Mouse (Mus musculus): ENCODE data around the gene Fbxl17. TPM values are rescaled to one million over a fixed set of nuclear protein-coding genes. Genes with fewer than 3 reads are reported as not detected.

Fbxl17 gene
- polyA plus RNA-seq, 1 experiment from 2014 or later, result 3.3 TPM

GRCm38 (mm10) chr17:63108035-63108434, 391.8 kb downstream of the Fbxl17 start:
- TF ChIP-seq CTCF (IDR thresholded peaks at IDR 0.05; ENCODE audit: low read depth), result no peak

DNA sequence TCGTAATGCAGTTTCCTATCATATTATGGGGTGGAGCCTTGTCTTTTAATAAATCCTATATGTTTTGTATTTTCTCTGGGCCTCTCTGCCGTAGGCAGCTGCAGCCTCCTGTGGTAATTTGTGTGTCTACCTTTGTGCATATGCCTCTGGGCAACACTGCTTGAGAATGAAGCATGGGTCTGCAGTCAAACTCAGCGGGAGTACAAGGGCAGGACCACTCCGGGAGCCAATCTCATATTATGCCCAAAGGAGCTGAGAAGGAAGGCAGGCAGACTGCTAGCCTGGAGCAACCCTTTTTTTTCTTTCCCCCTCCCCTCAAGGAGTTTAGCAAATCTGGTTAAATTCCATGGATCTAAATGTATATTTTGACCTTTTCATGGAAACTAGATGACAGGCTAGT, 392.3 kb downstream of the Fbxl17 start:
- H3K9me3 ChIP-seq (ENCODE audit: low read length), result no peaks in the 10 kb centered on the region
- DNase-seq (no peak), ATAC-seq (no peak)
- no peaks in the 10 kb centered on the region for H3K27me3 ChIP-seq (ENCODE audit: insufficient read depth, low read length)
- no peak overlapping the region for H3K27ac ChIP-seq (ENCODE audit: low read depth)
- no peak overlapping the region for H3K4me2 ChIP-seq (ENCODE audit: low read depth, low read length)
- no peak for TF ChIP-seq CTCF (IDR thresholded peaks at IDR 0.05; ENCODE audit: low read depth)
- H3K9ac ChIP-seq (replicated peaks), result no peak overlapping the region
- 85% methylated on average over 4 of the region's 4 CpGs for WGBS (ENCODE audit: insufficient replicate concordance)
- no peaks in the 10 kb centered on the region; the same call in 1 of the 2 replicates for H3K4me1 ChIP-seq (ENCODE audit: insufficient read depth)
- no peak overlapping the region for H3K4me3 ChIP-seq (ENCODE audit: low read depth, low read length)
- no peaks in the 10 kb centered on the region for H3K36me3 ChIP-seq (replicated peaks; ENCODE audit: insufficient read depth, low read length)

More at GRCm38 (mm10) chr17:63108035-63108434, 391.8 kb downstream of the Fbxl17 start:
- H3K4me2 ChIP-seq (ENCODE audit: low read depth, low read length), result no peak overlapping the region
- DNase-seq (no peak), ATAC-seq (no peak)
- H3K9ac ChIP-seq (replicated peaks), result no peak overlapping the region
- 88% methylated on average over 5 of the region's 5 CpGs for WGBS (ENCODE audit: insufficient replicate concordance)
- H3K9me3 ChIP-seq (ENCODE audit: low read length), result no peaks in the 10 kb centered on the region
- no peaks in the 10 kb centered on the region; the same call in 1 of the 2 replicates for H3K4me1 ChIP-seq (ENCODE audit: insufficient read depth)
- H3K27me3 ChIP-seq (ENCODE audit: insufficient read depth, low read length), result no peaks in the 10 kb centered on the region
- H3K36me3 ChIP-seq (replicated peaks; ENCODE audit: insufficient read depth, low read length), result no peaks in the 10 kb centered on the region
- H3K4me3 ChIP-seq (ENCODE audit: low read depth, low read length), result no peak overlapping the region
- no peak overlapping the region for H3K27ac ChIP-seq (ENCODE audit: low read depth)

- Histone ChIP-seq H3K4me3 (ENCODE audit: low read depth, low read length) (no peak overlapping the region), H3K4me1 (ENCODE audit: insufficient read depth) (peaks cover 3% of the 10 kb centered on the region; the same call in 1 of the 2 replicates), H3K4me2 (ENCODE audit: low read depth, low read length) (no peak overlapping the region), H3K27ac (ENCODE audit: low read depth) (no peak overlapping the region), H3K36me3 (replicated peaks; ENCODE audit: insufficient read depth, low read length) (no peaks in the 10 kb centered on the region), H3K27me3 (ENCODE audit: insufficient read depth, low read length) (no peaks in the 10 kb centered on the region), H3K9me3 (ENCODE audit: low read length) (peaks cover 5% of the 10 kb centered on the region), H3K9ac (replicated peaks) (no peak overlapping the region)
- ATAC-seq (peak; percentile 24; the same call in 1 of the 2 replicates), DNase-seq (no peak)
- 51% methylated on average over 2 of the region's 2 CpGs for WGBS (ENCODE audit: insufficient replicate concordance)
- TF ChIP-seq EP300 (IDR thresholded peaks at IDR 0.05; ENCODE audit: low read depth) (no peak), CTCF (IDR thresholded peaks at IDR 0.05; ENCODE audit: low read depth) (no peak)
Measured at GRCm38 (mm10) chr17:63095553-63095952, 404.3 kb downstream of the Fbxl17 start.

GRCm38 (mm10) chr17:63095017-63095416, 404.8 kb downstream of the Fbxl17 start:
- no peaks in the 10 kb centered on the region for H3K36me3 ChIP-seq (replicated peaks; ENCODE audit: insufficient read depth, low read length)
- no peaks in the 10 kb centered on the region for H3K27me3 ChIP-seq (ENCODE audit: insufficient read depth, low read length)
- WGBS (ENCODE audit: insufficient replicate concordance), result 53% methylated on average over 4 of the region's 4 CpGs
- no peak overlapping the region for H3K4me2 ChIP-seq (ENCODE audit: low read depth, low read length)
- DNase-seq, result no peak
- no peak for TF ChIP-seq EP300 (IDR thresholded peaks at IDR 0.05; ENCODE audit: low read depth)
- TF ChIP-seq CTCF (IDR thresholded peaks at IDR 0.05; ENCODE audit: low read depth), result no peak
- ATAC-seq, result peak; percentile 94
- H3K4me3 ChIP-seq (ENCODE audit: low read depth, low read length), result no peak overlapping the region
- no peak overlapping the region for H3K9ac ChIP-seq (replicated peaks)
- peaks cover 5% of the 10 kb centered on the region for H3K9me3 ChIP-seq (ENCODE audit: low read length)
- H3K4me1 ChIP-seq (ENCODE audit: insufficient read depth), result peaks cover 3% of the 10 kb centered on the region; the same call in 1 of the 2 replicates
- H3K27ac ChIP-seq (ENCODE audit: low read depth), result peak overlapping the region; percentile 34; the same call in 1 of the 2 replicates

DNA sequence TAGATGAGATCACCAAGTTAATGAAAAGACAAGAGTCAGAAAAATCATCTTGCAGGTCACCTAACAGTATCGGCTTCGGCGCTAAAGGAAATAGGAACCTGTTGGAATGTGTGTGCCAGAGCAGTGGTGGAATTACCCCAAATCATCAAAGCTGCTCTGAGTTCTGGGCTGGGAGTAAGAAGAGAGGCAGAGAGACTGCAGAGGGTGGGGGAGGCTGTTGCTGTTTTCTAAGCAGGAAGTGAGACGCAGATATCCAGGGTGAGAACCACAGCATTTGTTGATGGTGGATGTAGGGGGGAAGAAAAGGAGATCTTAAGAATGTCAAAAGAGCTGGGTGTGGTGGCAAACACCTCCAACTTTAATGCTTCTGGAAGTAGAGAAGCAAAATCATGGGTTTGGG, 406.6 kb downstream of the Fbxl17 start:
- peaks cover 5% of the 10 kb centered on the region for H3K9me3 ChIP-seq (ENCODE audit: low read length)
- ATAC-seq (no peak), DNase-seq (no peak)
- H3K27ac ChIP-seq (ENCODE audit: low read depth), result no peak overlapping the region
- H3K27me3 ChIP-seq (ENCODE audit: insufficient read depth, low read length), result no peaks in the 10 kb centered on the region
- peaks cover 3% of the 10 kb centered on the region; the same call in 1 of the 2 replicates for H3K4me1 ChIP-seq (ENCODE audit: insufficient read depth)
- no peak overlapping the region for H3K9ac ChIP-seq (replicated peaks)
- H3K36me3 ChIP-seq (replicated peaks; ENCODE audit: insufficient read depth, low read length), result no peaks in the 10 kb centered on the region
- no peak overlapping the region for H3K4me3 ChIP-seq (ENCODE audit: low read depth, low read length)
- TF ChIP-seq CTCF (IDR thresholded peaks at IDR 0.05; ENCODE audit: low read depth) (no peak), EP300 (IDR thresholded peaks at IDR 0.05; ENCODE audit: low read depth) (no peak)
- WGBS (ENCODE audit: insufficient replicate concordance), result 56% methylated on average over 4 of the region's 4 CpGs
- H3K4me2 ChIP-seq (ENCODE audit: low read depth, low read length), result no peak overlapping the region

DNA sequence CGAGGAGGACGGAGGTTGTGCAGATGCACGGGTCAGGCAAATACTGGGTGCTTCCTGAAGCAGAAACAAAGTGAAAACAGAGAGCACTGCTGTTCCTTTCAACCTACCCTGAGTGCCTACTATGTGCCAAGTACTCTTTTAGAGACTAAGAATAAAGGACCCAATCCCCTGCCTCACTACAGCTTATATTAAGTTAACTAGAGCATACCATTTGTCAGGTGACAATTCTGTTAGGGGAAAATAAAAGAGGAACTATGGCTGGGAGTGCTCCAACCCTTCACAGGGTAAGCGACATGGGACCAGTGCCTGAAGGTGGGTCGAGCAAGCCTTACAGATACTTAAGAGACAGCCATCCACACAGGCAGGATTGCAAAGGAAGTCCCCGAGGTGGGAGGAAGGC, 407.0 kb downstream of the Fbxl17 start:
- 57% methylated on average over 6 of the region's 6 CpGs for WGBS (ENCODE audit: insufficient replicate concordance)
- no peak overlapping the region for H3K4me2 ChIP-seq (ENCODE audit: low read depth, low read length)
- no peak for ATAC-seq

DNA sequence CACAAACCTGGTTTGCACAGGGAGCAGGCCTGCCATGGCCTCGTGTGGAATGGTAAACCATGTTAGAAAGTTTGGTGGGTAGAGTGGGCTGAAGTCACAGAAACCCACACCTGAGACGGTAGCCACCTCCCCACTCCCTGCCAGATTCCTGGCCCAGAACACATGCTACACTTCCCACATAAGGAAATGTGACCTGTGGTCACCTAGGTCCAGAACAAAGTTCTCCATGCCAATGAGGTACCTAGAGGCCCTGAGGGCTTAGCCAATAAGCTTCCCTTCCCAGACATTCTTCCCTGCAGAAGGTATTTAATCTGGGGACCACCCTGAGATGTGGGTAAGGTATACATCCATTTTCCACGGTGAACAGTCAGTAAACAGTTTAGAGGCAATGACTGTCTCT, 409.7 kb downstream of the Fbxl17 start:
- Histone ChIP-seq H3K4me1 (ENCODE audit: insufficient read depth) (peaks cover 3% of the 10 kb centered on the region; the same call in 1 of the 2 replicates), H3K9me3 (ENCODE audit: low read length) (no peaks in the 10 kb centered on the region), H3K4me3 (ENCODE audit: low read depth, low read length) (no peak overlapping the region), H3K4me2 (ENCODE audit: low read depth, low read length) (no peak overlapping the region), H3K9ac (replicated peaks) (no peak overlapping the region), H3K27ac (ENCODE audit: low read depth) (no peak overlapping the region), H3K36me3 (replicated peaks; ENCODE audit: insufficient read depth, low read length) (no peaks in the 10 kb centered on the region), H3K27me3 (ENCODE audit: insufficient read depth, low read length) (no peaks in the 10 kb centered on the region)
- DNase-seq (no peak), ATAC-seq (no peak)
- WGBS (ENCODE audit: insufficient replicate concordance), result 75% methylated on average over 3 of the region's 3 CpGs
- TF ChIP-seq CTCF (IDR thresholded peaks at IDR 0.05; ENCODE audit: low read depth), result no peak
- TF ChIP-seq EP300 (IDR thresholded peaks at IDR 0.05; ENCODE audit: low read depth), result no peak

More for the DNA sequence above, 407.0 kb downstream of the Fbxl17 start:
- TF ChIP-seq CTCF (IDR thresholded peaks at IDR 0.05; ENCODE audit: low read depth) (no peak), EP300 (IDR thresholded peaks at IDR 0.05; ENCODE audit: low read depth) (no peak)
- no peak for DNase-seq
- Histone ChIP-seq H3K9ac (replicated peaks) (no peak overlapping the region), H3K36me3 (replicated peaks; ENCODE audit: insufficient read depth, low read length) (no peaks in the 10 kb centered on the region), H3K4me3 (ENCODE audit: low read depth, low read length) (no peak overlapping the region), H3K27ac (ENCODE audit: low read depth) (no peak overlapping the region), H3K27me3 (ENCODE audit: insufficient read depth, low read length) (no peaks in the 10 kb centered on the region), H3K4me1 (ENCODE audit: insufficient read depth) (peaks cover 3% of the 10 kb centered on the region; the same call in 1 of the 2 replicates), H3K9me3 (ENCODE audit: low read length) (peaks cover 5% of the 10 kb centered on the region)
